Mouse (Mus musculus): Measurements from ENCODE around the gene Spaca9. TPM values are rescaled to one million over a fixed set of nuclear protein-coding genes. Genes with fewer than 3 reads are reported as not detected.

Gene Spaca9
- polyA plus RNA-seq, 1 experiment from 2014 or later: 2.9 TPM

DNA sequence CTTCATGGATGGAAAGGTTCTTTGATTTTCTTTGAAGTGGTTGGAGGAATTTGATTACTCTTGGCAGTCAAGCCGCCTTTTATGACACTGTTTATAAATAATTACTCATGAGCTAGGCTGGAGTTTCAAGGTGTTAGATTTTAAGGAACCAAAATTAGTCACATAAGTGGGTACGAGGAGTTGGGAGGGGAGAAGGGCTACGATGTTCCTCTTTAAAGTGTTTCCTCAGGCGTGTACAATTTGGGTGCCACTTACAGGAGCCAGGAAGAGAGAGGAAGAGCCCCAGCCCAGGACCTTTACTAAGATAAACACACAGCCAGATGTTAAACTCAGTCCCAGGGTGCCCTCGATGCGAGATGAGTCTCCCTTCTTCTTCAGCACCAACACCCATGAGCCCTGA is 7.3 kb upstream of the Spaca9 start:
- Histone ChIP-seq H3K4me2 (no peak overlapping the region), H3K27me3 (0 out of 2 replicates have a peak, but pooled peaks cover 6% of the 10 kb centered on the region), H3K36me3 (replicated peaks) (no peaks in the 10 kb centered on the region), H3K4me1 (replicated peaks) (peaks cover 23% of the 10 kb centered on the region), H3K4me3 (replicated peaks) (no peak overlapping the region), H3K9ac (no peak overlapping the region), H3K27ac (replicated peaks) (no peak overlapping the region), H3K9me3 (replicated peaks) (no peaks in the 10 kb centered on the region)
- ATAC-seq (ENCODE audit: insufficient read depth): no peak
- WGBS (ENCODE audit: insufficient replicate concordance): 23% methylated on average over 6 of the region's 6 CpGs

DNA sequence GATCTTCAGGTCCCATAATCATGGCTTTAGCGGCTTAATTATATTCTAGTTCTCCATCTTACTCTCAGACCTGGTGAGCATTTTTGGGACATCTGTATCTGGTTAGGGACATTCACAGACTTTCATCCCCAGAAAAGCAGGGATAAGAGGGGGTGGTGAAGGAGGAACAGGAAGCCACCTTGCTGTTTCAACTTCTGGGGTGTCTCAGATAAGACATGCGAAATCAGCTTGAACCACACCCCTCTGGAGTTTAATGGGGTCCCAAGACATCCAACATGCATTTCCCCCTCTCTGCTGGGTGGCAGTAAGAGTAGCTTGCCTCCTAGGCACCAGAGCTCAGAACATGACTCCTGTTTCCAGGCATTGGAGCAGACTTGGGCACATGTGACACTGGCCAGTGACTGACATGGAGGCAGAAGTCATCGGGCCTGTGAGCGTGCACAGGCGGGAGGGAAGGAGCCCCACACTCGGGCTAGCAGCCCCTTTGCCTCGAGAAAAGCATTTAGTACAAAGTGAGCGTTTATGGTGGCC is 6.6 kb upstream of the Spaca9 start:
- no peaks in the 10 kb centered on the region for H3K9me3 ChIP-seq (replicated peaks)
- WGBS (ENCODE audit: insufficient replicate concordance): 48% methylated on average over 8 of the region's 8 CpGs
- no peak overlapping the region for H3K4me2 ChIP-seq
- H3K27me3 ChIP-seq: 0 out of 2 replicates have a peak, but pooled peaks cover 6% of the 10 kb centered on the region
- no peak for ATAC-seq (ENCODE audit: insufficient read depth)
- no peaks in the 10 kb centered on the region for H3K36me3 ChIP-seq (replicated peaks)
- H3K4me3 ChIP-seq (replicated peaks): no peak overlapping the region
- H3K9ac ChIP-seq: no peak overlapping the region
- H3K27ac ChIP-seq (replicated peaks): no peak overlapping the region
- H3K4me1 ChIP-seq (replicated peaks): peaks cover 29% of the 10 kb centered on the region

DNA sequence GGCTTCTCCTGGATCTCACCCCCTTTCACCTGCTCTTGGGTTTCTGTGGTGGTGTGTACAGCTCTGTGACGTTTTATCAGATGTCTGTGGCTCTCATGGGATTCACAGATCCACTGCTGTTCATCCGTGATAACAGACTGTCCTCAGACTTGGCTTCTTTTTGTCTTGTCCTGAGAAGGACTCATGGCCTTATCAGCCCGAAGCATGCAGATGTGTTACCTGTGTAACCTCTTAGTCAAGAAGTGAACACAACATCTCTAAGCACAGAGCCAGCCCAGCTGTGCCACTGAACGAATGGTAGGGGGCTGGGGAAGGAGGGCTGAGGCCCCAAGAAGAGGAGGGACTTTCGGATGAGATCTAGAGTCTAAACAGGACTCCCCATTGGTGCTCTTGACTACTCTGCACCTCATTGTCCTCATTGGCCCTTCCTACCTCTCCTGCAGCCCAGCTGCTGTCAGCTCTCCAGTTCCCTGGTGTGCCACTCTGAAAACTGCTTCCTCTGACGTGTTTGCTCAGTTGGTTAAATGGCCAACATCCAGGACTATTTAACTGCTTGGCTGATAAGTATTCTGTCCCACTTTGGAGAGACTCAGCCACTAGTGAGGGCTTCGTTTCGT is 2.2 kb upstream of the Spaca9 start:
- ATAC-seq (ENCODE audit: insufficient read depth): peak; percentile 76
- H3K36me3 ChIP-seq (replicated peaks): no peaks in the 10 kb centered on the region
- H3K27ac ChIP-seq (replicated peaks): no peak overlapping the region
- H3K4me3 ChIP-seq (replicated peaks): no peak overlapping the region
- H3K9me3 ChIP-seq (replicated peaks): no peaks in the 10 kb centered on the region
- H3K4me2 ChIP-seq: peak overlapping the region; percentile 40
- peaks cover 37% of the 10 kb centered on the region for H3K27me3 ChIP-seq
- H3K9ac ChIP-seq: no peak overlapping the region
- H3K4me1 ChIP-seq (replicated peaks): peaks cover 52% of the 10 kb centered on the region
- 23% methylated on average over 8 of the region's 8 CpGs for WGBS (ENCODE audit: insufficient replicate concordance)

DNA sequence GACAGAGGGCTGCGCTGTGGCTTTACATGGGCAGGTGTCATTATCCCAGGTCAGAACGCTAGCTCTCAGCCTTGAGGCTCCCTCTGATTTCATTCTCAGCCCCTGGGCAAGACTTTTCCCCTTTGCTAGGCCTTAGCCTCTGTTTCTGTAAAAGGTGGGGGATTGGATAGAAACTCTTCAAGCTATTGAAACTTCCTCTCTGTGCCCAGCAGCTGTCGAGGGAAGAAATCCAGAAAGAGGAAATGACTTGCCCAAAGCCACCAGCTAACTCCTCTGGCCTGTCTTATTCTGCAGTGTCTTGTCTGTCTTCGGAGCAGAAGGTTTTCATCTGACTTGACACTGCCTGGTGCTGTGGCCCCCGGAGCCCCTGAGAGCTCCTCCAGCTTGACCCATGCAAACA is 961 bp downstream of the Spaca9 start:
- peaks cover 39% of the 10 kb centered on the region for H3K4me1 ChIP-seq (replicated peaks)
- WGBS (ENCODE audit: insufficient replicate concordance): 24% methylated on average over 5 of the region's 5 CpGs
- peak overlapping the region; percentile 54 for H3K27ac ChIP-seq (replicated peaks)
- H3K9ac ChIP-seq: no peak overlapping the region
- peak overlapping the region; percentile 82; the same call in 1 of the 2 replicates for H3K4me2 ChIP-seq
- no peaks in the 10 kb centered on the region for H3K36me3 ChIP-seq (replicated peaks)
- no peak overlapping the region for H3K4me3 ChIP-seq (replicated peaks)
- no peaks in the 10 kb centered on the region for H3K9me3 ChIP-seq (replicated peaks)
- H3K27me3 ChIP-seq: peaks cover 37% of the 10 kb centered on the region
- no peak for ATAC-seq (ENCODE audit: insufficient read depth)

DNA sequence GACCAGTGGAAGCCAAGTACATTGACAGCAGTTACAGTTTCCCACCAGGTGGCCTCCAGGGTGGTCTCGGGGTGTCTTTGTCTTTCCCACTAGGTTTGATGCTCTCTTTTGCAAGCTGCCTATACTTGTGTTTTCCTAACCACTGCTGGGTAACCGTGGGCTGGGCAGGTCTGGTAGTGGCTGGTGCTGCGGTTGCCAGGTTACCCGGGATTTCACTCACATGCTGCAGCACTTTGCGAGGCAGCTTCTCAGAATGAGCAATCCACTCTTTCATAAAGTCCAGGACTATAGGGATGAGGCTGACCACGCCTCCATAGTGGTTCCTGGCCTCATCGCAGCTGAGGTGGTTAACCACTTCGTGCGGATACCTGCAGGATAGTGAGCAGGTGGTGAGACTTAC is 6.8 kb downstream of the Spaca9 start:
- no peak overlapping the region for H3K27ac ChIP-seq (replicated peaks)
- 73% methylated on average over 9 of the region's 9 CpGs for WGBS (ENCODE audit: insufficient replicate concordance)
- 0 out of 2 replicates have a peak, but pooled peaks cover 6% of the 10 kb centered on the region for H3K36me3 ChIP-seq (replicated peaks)
- H3K4me1 ChIP-seq (replicated peaks): no peaks in the 10 kb centered on the region
- peaks cover 1% of the 10 kb centered on the region; the same call in 1 of the 2 replicates for H3K27me3 ChIP-seq
- no peak overlapping the region for H3K9ac ChIP-seq
- no peak overlapping the region for H3K4me2 ChIP-seq
- no peak overlapping the region for H3K4me3 ChIP-seq (replicated peaks)
- ATAC-seq (ENCODE audit: insufficient read depth): no peak
- H3K9me3 ChIP-seq (replicated peaks): no peaks in the 10 kb centered on the region

DNA sequence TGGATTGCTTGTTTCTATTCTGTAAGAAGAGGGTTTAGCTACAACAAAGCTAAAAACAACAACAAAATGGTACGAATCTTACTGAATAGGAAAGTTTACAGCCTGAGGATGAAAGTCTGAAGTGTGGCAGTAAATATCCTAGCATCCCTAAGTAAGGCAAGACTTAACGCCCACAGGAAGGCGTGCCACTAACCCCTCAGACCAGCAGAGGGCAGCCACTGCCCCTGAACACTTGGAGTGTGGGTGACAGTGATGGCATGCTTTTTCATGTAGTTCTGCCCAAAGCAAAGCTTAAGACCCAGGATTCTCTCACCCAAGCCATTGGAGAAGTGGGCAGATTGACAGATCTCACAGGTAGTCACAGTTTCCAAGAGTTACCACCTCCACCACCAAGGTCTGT is 11.1 kb downstream of the Spaca9 start:
- H3K4me3 ChIP-seq (replicated peaks): no peak overlapping the region
- H3K27ac ChIP-seq (replicated peaks): no peak overlapping the region
- H3K4me2 ChIP-seq: no peak overlapping the region
- WGBS (ENCODE audit: insufficient replicate concordance): 38% methylated on average over 3 of the region's 3 CpGs
- no peaks in the 10 kb centered on the region for H3K27me3 ChIP-seq
- H3K4me1 ChIP-seq (replicated peaks): no peaks in the 10 kb centered on the region
- peaks cover 46% of the 10 kb centered on the region for H3K36me3 ChIP-seq (replicated peaks)
- no peak for ATAC-seq (ENCODE audit: insufficient read depth)
- H3K9ac ChIP-seq: no peak overlapping the region
- H3K9me3 ChIP-seq (replicated peaks): no peaks in the 10 kb centered on the region

DNA sequence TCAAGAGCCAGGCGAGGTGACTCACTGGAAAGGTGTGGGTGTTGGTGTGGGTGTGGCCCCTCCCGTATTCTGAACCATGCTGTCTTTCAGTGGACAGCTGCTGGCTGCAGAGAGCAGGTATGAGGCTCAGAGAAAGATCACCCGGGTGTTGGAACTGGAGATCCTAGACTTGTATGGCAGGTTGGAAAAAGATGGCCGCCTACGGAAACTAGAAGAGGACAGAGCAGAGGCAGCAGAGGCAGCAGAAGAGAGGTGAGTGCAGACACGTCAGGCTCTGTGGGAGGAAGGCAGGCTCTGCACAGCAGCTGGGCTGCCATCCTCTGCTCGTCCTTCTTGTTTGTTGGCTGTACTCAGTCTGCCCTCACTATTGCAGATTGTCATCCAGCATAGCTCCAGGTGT is 13.6 kb downstream of the Spaca9 start:
- Histone ChIP-seq H3K36me3 (replicated peaks) (peaks cover 72% of the 10 kb centered on the region), H3K4me1 (replicated peaks) (no peaks in the 10 kb centered on the region), H3K9me3 (replicated peaks) (no peaks in the 10 kb centered on the region), H3K4me3 (replicated peaks) (no peak overlapping the region), H3K27ac (replicated peaks) (no peak overlapping the region), H3K27me3 (no peaks in the 10 kb centered on the region), H3K9ac (no peak overlapping the region), H3K4me2 (no peak overlapping the region)
- WGBS (ENCODE audit: insufficient replicate concordance): 81% methylated on average over 7 of the region's 7 CpGs
- ATAC-seq (ENCODE audit: insufficient read depth): no peak

DNA sequence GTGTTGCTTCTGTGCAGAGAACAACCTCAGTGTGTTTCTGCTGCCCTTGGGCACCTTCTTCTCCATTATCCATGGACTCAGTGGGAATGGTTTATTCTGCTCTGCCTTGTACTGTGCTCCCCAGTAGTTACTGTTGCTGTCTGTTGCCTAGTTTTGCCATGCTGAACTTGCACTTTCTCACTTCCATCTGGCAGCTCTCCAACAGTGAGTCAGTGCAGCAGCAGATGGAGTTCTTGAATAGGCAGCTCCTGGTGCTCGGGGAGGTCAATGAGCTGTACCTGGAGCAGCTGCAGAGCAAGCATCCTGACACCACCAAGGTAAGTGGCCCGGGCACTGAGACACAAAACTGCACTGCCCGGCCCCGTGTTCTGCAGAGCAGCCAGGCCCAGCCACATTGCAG is 17.8 kb downstream of the Spaca9 start:
- WGBS (ENCODE audit: insufficient replicate concordance): 83% methylated on average over 4 of the region's 4 CpGs
- Histone ChIP-seq H3K27me3 (no peaks in the 10 kb centered on the region), H3K4me3 (replicated peaks) (no peak overlapping the region), H3K36me3 (replicated peaks) (peaks cover 91% of the 10 kb centered on the region), H3K4me2 (no peak overlapping the region), H3K4me1 (replicated peaks) (no peaks in the 10 kb centered on the region), H3K9ac (no peak overlapping the region), H3K9me3 (replicated peaks) (no peaks in the 10 kb centered on the region), H3K27ac (replicated peaks) (no peak overlapping the region)
- no peak for ATAC-seq (ENCODE audit: insufficient read depth)

DNA sequence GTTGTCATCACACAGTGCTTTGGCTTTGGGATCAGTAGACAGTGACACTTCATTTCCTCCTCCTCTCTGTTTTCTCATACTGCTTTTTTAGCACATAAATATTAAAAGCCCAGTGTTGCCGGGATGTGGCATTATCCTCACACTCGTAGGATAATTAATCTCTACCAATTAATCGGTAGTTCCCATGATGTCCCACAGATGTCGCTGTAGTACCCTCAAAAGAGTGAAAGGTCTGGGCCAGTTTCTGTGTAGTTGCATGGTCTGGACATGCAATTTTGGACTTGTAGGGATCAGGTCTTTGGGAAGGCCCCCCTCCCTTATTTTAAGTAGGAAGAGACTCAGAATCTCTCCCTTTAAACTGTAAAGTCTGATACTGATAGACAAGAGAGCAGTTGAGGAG is 18.8 kb downstream of the Spaca9 start:
- Histone ChIP-seq H3K27me3 (no peaks in the 10 kb centered on the region), H3K9ac (no peak overlapping the region), H3K27ac (replicated peaks) (no peak overlapping the region), H3K36me3 (replicated peaks) (peaks cover 89% of the 10 kb centered on the region), H3K4me1 (replicated peaks) (no peaks in the 10 kb centered on the region), H3K9me3 (replicated peaks) (no peaks in the 10 kb centered on the region), H3K4me3 (replicated peaks) (no peak overlapping the region), H3K4me2 (no peak overlapping the region)
- ATAC-seq (ENCODE audit: insufficient read depth): no peak
- 45% methylated on average over 4 of the region's 4 CpGs for WGBS (ENCODE audit: insufficient replicate concordance)

DNA sequence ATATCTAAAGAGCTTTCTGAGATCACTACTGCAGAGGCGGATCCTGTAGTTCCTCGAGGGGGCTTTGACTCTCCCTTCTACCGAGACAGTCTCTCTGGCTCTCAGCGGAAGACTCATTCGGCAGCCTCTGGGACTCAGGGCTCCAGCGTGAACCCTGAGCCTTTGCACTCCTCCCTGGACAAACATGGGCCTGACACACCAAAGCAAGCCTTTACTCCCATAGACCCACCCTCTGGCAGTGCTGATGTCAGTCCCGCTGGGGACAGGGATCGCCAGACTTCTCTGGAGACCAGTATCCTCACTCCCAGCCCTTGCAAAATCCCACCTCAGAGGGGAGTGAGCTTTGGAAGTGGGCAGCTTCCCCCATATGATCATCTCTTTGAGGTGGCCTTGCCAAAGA is 23.5 kb downstream of the Spaca9 start:
- peaks cover 87% of the 10 kb centered on the region for H3K36me3 ChIP-seq (replicated peaks)
- no peaks in the 10 kb centered on the region for H3K9me3 ChIP-seq (replicated peaks)
- H3K27ac ChIP-seq (replicated peaks): no peak overlapping the region
- H3K4me2 ChIP-seq: no peak overlapping the region; the same call in 1 of the 2 replicates
- H3K27me3 ChIP-seq: no peaks in the 10 kb centered on the region
- WGBS (ENCODE audit: insufficient replicate concordance): 75% methylated on average over 8 of the region's 8 CpGs
- no peak overlapping the region for H3K9ac ChIP-seq
- peak; percentile 31; the same call in 1 of the 2 replicates for ATAC-seq (ENCODE audit: insufficient read depth)
- H3K4me1 ChIP-seq (replicated peaks): 0 out of 2 replicates have a peak, but pooled peaks cover 4% of the 10 kb centered on the region
- H3K4me3 ChIP-seq (replicated peaks): no peak overlapping the region

DNA sequence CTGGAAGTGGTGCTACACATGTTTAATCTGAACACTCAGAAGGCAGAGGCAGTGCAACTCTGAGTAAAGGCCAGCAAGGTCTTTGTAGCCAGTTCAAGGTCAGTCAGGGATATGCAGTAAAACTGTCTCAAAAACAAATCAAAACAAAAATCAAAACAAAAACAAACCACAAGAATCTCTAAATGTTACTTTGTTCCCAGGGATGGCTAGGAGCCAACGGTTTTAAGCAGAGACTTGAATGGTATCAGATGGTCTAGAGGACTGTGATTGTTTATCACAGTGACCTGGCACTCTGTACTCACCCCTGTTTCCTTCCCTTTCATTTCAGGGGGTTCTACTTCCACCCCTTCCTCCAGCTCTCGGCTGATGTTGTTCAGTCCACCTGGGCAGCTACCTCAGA is 28.1 kb downstream of the Spaca9 start:
- 60% methylated on average over 2 of the region's 2 CpGs for WGBS (ENCODE audit: insufficient replicate concordance)
- Histone ChIP-seq H3K9ac (no peak overlapping the region), H3K4me2 (no peak overlapping the region), H3K4me3 (replicated peaks) (no peak overlapping the region), H3K9me3 (replicated peaks) (no peaks in the 10 kb centered on the region), H3K36me3 (replicated peaks) (peaks cover 88% of the 10 kb centered on the region), H3K27ac (replicated peaks) (no peak overlapping the region), H3K4me1 (replicated peaks) (0 out of 2 replicates have a peak, but pooled peaks cover 4% of the 10 kb centered on the region), H3K27me3 (no peaks in the 10 kb centered on the region)
- no peak for ATAC-seq (ENCODE audit: insufficient read depth)

DNA sequence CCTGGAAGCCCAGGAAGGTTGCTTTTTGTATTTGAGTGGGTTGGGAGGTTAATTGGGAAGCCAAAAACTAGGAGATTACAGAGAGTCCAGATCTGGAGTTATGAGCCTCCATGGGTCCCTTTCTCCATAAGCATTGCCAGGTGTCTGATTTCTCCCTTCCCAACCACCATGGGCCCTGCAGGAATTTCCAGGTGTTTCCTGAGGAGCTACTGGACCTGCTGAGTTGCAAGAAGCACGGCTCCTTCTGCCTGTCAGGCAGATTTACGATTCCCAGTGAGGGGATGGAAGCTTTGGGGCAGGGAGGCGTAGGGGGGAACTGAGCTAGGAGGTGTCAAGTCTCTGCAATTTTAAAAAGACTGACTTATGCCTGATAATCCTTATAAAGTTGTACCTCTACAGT is 33.7 kb downstream of the Spaca9 start:
- H3K27me3 ChIP-seq: no peaks in the 10 kb centered on the region
- H3K9me3 ChIP-seq (replicated peaks): no peaks in the 10 kb centered on the region
- ATAC-seq (ENCODE audit: insufficient read depth): no peak
- H3K27ac ChIP-seq (replicated peaks): no peak overlapping the region
- H3K4me2 ChIP-seq: no peak overlapping the region
- H3K9ac ChIP-seq: no peak overlapping the region
- peaks cover 9% of the 10 kb centered on the region for H3K4me1 ChIP-seq (replicated peaks)
- WGBS (ENCODE audit: insufficient replicate concordance): 82% methylated on average over 3 of the region's 3 CpGs
- H3K36me3 ChIP-seq (replicated peaks): peaks cover 89% of the 10 kb centered on the region
- no peak overlapping the region for H3K4me3 ChIP-seq (replicated peaks)
